Mouse (Mus musculus) hindbrain, embryonic 14.5 days (tissue): ENCODE results near the gene Igsf9. TPM values are rescaled to one million over a fixed set of nuclear protein-coding genes. Genes with fewer than 3 reads are reported as not detected.
A peak's percentile ranks its signal among the peaks of the same experiment; 100 is the strongest.

Source experiments
- ATAC-seq: fragments of 200-750 bp; cut with Nextera tagmentation; 2 replicates; pipeline ENCODE4 v1.8.0; 2017; ENCODE audit warnings: moderate number of reproducible peaks, mild to moderate bottlenecking, moderate TSS enrichment, moderate library complexity; ENCODE audit not compliant: low FRiP score
- DNase-seq: peaks from one replicate; pipeline ENCODE4 v3.0.0-alpha.2; 2015; ENCODE audit warnings: low spot score
- H3K27ac ChIP-seq: fragments of 300-500 bp; sonication (generic); 2 replicates; pipeline ENCODE4 v1.5.1; 2014; ENCODE audit warnings: mild to moderate bottlenecking, moderate library complexity
- H3K27me3 ChIP-seq: fragments of 300-500 bp; sonication (generic); 2 replicates; pipeline ENCODE4 v1.6.1; 2014; ENCODE audit warnings: mild to moderate bottlenecking, low read length, mixed read lengths; ENCODE audit not compliant: control insufficient read depth, insufficient read depth
- H3K36me3 ChIP-seq: fragments of 300-500 bp; sonication (generic); replicated peaks from 2 replicates; pipeline ENCODE4 v1.6.1; 2014; ENCODE audit not compliant: control insufficient read depth, insufficient read depth
- H3K4me1 ChIP-seq: fragments of 300-500 bp; sonication (generic); replicated peaks from 2 replicates; pipeline ENCODE4 v1.6.1; 2014; ENCODE audit warnings: antibody characterized with exemption, low read length, mixed read lengths; ENCODE audit not compliant: control insufficient read depth, insufficient read depth
- H3K4me2 ChIP-seq: fragments of 300-500 bp; sonication (generic); replicated peaks from 2 replicates; pipeline ENCODE4 v1.6.1; 2014; ENCODE audit warnings: mild to moderate bottlenecking, moderate library complexity
- H3K4me3 ChIP-seq: fragments of 300-500 bp; sonication (generic); replicated peaks from 2 replicates; pipeline ENCODE4 v1.5.1; 2014; ENCODE audit warnings: mild to moderate bottlenecking, low read length
- H3K9ac ChIP-seq: fragments of 300-500 bp; sonication (generic); 2 replicates; pipeline ENCODE4 v1.6.1; 2014
- H3K9me3 ChIP-seq: fragments of 300-500 bp; sonication (generic); 2 replicates; pipeline ENCODE4 v1.6.1; 2016; ENCODE audit warnings: low read length; ENCODE audit not compliant: control insufficient read depth
- WGBS: fragments of 180-500 bp; shearing (Covaris S2); extraction: QIAGEN DNeasy Blood & Tissue Kit; methylation state at CpG from one replicate; pipeline ENCODE4 v1.1.7; 2014; 5-methylcytosine and 5-hydroxymethylcytosine counted together
- polyA plus RNA-seq: library from polyadenylated mRNA; unstranded; fragments of >200 nt; fragmentation: Nextera tagmentation; extraction: Ambion mirVana; gene quantifications from 2 replicates; pipeline ENCODE4 v1.2.1, GENCODE M21; 2014

Gene Igsf9
- polyA plus RNA-seq, 1 experiment from 2014 or later, result 28.5 TPM

DNA sequence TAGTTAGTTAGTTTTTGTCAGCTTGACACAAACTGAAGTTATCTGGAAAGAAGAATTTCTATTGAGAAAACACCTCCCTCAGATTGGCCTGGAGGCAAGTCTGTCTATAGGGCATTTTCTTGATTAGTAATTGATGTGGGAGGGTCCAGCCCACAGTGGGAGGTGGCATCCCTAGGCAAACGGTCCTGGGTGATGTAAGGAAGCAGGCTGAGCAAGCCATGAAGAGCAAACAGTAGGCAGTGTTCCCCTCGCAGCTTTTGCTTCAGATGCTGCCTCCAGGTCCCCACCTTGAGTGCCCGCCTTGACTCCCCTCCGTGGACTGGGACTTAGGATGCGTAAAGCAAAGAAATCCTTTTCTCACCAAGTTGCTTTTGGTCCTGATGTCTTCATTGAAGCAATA lies 27.6 kb downstream of the Igsf9 start:
- WGBS, result 80% methylated on average over 5 of the region's 5 CpGs
- DNase-seq, result no peak
- Histone ChIP-seq H3K27ac (no peak overlapping the region), H3K4me2 (no peak overlapping the region), H3K27me3 (no peaks in the 10 kb centered on the region), H3K9ac (no peak overlapping the region), H3K4me3 (no peak overlapping the region), H3K36me3 (no peaks in the 10 kb centered on the region), H3K9me3 (no peaks in the 10 kb centered on the region), H3K4me1 (0 out of 2 replicates have a peak, but pooled peaks cover 7% of the 10 kb centered on the region)
- no peak for ATAC-seq

GRCm38 (mm10) chr1:172509983-172510382 lies 28.4 kb downstream of the Igsf9 start:
- Histone ChIP-seq H3K4me1 (0 out of 2 replicates have a peak, but pooled peaks cover 4% of the 10 kb centered on the region), H3K4me3 (no peak overlapping the region), H3K4me2 (no peak overlapping the region), H3K27ac (no peak overlapping the region), H3K27me3 (no peaks in the 10 kb centered on the region), H3K9me3 (no peaks in the 10 kb centered on the region), H3K36me3 (no peaks in the 10 kb centered on the region), H3K9ac (no peak overlapping the region)
- DNase-seq (no peak), ATAC-seq (no peak)
- 47% methylated on average over 8 of the region's 8 CpGs for WGBS

DNA sequence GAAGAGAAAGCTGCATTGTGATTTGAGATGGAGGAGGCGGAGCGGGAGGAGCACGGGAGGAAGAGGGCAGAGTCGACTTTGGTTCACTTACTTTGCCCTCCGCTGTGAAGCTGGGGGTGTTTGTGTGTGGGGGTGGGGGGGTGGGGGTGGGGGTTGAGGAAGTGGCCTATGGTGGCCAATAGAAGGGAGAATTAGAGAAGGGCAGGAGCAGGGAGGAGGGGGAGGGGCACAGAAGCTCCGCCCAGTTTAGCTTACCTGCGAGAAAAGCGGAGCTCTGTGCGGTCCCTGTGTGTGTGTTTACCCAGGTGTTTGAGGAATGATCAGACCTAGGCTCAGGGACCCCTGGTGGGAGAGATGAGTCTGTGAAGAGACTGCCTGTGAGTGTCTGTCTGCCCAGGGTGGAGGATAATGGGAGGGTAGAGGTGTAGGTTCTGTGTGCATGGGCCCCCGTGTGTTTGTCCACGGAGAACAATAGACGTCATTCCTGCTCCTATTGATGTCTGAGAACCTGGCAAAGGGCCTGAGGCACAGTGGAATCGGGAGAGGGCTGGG lies 28.9 kb downstream of the Igsf9 start:
- Histone ChIP-seq H3K36me3 (no peaks in the 10 kb centered on the region), H3K4me2 (no peak overlapping the region), H3K9ac (no peak overlapping the region), H3K27me3 (no peaks in the 10 kb centered on the region), H3K4me3 (no peak overlapping the region), H3K9me3 (no peaks in the 10 kb centered on the region), H3K27ac (no peak overlapping the region), H3K4me1 (0 out of 2 replicates have a peak, but pooled peaks cover 4% of the 10 kb centered on the region)
- ATAC-seq, result peak; percentile 32; the same call in 1 of the 2 replicates
- DNase-seq, result no peak
- WGBS, result 30% methylated on average over 13 of the region's 13 CpGs

- no peak overlapping the region for H3K27ac ChIP-seq
- DNase-seq, result no peak
- no peaks in the 10 kb centered on the region for H3K27me3 ChIP-seq
- no peak overlapping the region for H3K9ac ChIP-seq
- no peaks in the 10 kb centered on the region for H3K36me3 ChIP-seq
- no peak for ATAC-seq
- WGBS, result 31% methylated on average over 13 of the region's 13 CpGs
- 0 out of 2 replicates have a peak, but pooled peaks cover 7% of the 10 kb centered on the region for H3K4me1 ChIP-seq
- H3K4me2 ChIP-seq, result peak overlapping the region; percentile 17; the same call in 1 of the 2 replicates
- H3K9me3 ChIP-seq, result peaks cover 5% of the 10 kb centered on the region; the same call in 1 of the 2 replicates
- H3K4me3 ChIP-seq, result no peak overlapping the region
These were observed 31.4 kb downstream of the Igsf9 start for GRCm38 (mm10) chr1:172512962-172513361.

- WGBS, result 72% methylated on average over 17 of the region's 17 CpGs
- ATAC-seq, result peak; percentile 41; the same call in 1 of the 2 replicates
- no peak overlapping the region for H3K27ac ChIP-seq
These were observed 32.1 kb downstream of the Igsf9 start for GRCm38 (mm10) chr1:172513525-172514212.

GRCm38 (mm10) chr1:172514213-172514529 lies 32.6 kb downstream of the Igsf9 start:
- H3K4me2 ChIP-seq, result no peak overlapping the region
- DNase-seq (no peak), ATAC-seq (no peak)
- 0 out of 2 replicates have a peak, but pooled peaks cover 7% of the 10 kb centered on the region for H3K4me1 ChIP-seq
- H3K9ac ChIP-seq, result no peak overlapping the region
- H3K36me3 ChIP-seq, result no peaks in the 10 kb centered on the region
- no peaks in the 10 kb centered on the region for H3K27me3 ChIP-seq
- H3K27ac ChIP-seq, result no peak overlapping the region
- H3K9me3 ChIP-seq, result peaks cover 7% of the 10 kb centered on the region; the same call in 1 of the 2 replicates
- 81% methylated on average over 4 of the region's 4 CpGs for WGBS
- H3K4me3 ChIP-seq, result no peak overlapping the region

More at GRCm38 (mm10) chr1:172513525-172514212, 32.1 kb downstream of the Igsf9 start:
- 0 out of 2 replicates have a peak, but pooled peaks cover 7% of the 10 kb centered on the region for H3K4me1 ChIP-seq
- no peak overlapping the region for H3K9ac ChIP-seq
- H3K36me3 ChIP-seq, result no peaks in the 10 kb centered on the region
- peaks cover 7% of the 10 kb centered on the region; the same call in 1 of the 2 replicates for H3K9me3 ChIP-seq
- no peak for DNase-seq
- H3K27me3 ChIP-seq, result no peaks in the 10 kb centered on the region
- H3K4me3 ChIP-seq, result no peak overlapping the region
- H3K4me2 ChIP-seq, result no peak overlapping the region

- Histone ChIP-seq H3K4me1 (0 out of 2 replicates have a peak, but pooled peaks cover 7% of the 10 kb centered on the region), H3K9me3 (peaks cover 7% of the 10 kb centered on the region; the same call in 1 of the 2 replicates), H3K9ac (no peak overlapping the region), H3K4me2 (no peak overlapping the region), H3K4me3 (no peak overlapping the region), H3K27ac (no peak overlapping the region), H3K27me3 (no peaks in the 10 kb centered on the region), H3K36me3 (no peaks in the 10 kb centered on the region)
- ATAC-seq (no peak), DNase-seq (no peak)
- WGBS, result 84% methylated on average over 7 of the region's 7 CpGs
These were observed 33.1 kb downstream of the Igsf9 start for GRCm38 (mm10) chr1:172514551-172515268.

DNA sequence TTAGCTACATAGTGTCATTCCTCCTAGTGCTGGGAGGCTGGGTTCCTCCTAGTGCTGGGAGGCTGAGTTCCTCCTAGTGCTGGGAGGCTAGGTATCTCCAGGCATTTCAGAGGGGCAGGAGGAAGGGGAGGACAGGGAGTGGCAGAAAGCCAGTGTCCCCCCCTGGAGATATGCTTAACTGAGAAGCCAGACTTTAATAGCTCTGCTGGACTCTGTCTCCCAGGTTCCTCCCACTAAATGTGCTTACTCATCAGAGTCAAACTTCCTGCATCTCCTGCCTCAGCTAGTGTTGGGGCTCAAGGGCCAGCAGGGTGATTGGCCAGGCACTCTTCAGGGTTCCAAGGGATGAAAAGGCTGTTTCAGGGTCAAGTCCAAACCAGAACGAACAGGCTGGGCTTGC lies 33.8 kb downstream of the Igsf9 start:
- WGBS, result 70% methylated on average over 1 of the region's 1 CpGs
- DNase-seq (no peak), ATAC-seq (no peak)
- Histone ChIP-seq H3K27ac (no peak overlapping the region), H3K4me3 (no peak overlapping the region), H3K9me3 (peaks cover 7% of the 10 kb centered on the region; the same call in 1 of the 2 replicates), H3K4me1 (peaks cover 7% of the 10 kb centered on the region; the same call in 1 of the 2 replicates), H3K36me3 (no peaks in the 10 kb centered on the region), H3K27me3 (no peaks in the 10 kb centered on the region), H3K4me2 (no peak overlapping the region), H3K9ac (no peak overlapping the region)

DNA sequence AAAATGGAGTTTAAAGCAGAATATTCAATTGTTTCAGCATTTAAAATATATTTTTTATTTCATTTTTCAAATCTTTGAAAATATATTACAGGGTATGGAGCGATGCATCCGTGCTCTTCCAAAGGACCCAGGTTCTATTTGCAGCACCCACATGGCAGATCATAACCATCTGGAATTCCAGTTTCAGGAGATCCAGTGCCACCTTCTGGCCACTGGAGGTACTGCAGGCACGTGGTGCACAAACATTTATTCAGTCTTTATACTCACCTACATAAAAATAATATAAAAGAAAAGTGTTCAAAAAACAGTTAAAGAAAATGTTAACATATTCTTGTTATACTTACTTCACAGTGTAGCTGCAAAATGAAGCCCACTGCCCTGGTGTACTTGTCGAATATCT lies 36.4 kb downstream of the Igsf9 start:
- DNase-seq (no peak), ATAC-seq (no peak)
- Histone ChIP-seq H3K9me3 (peaks cover 7% of the 10 kb centered on the region; the same call in 1 of the 2 replicates), H3K4me1 (peaks cover 11% of the 10 kb centered on the region), H3K4me3 (no peak overlapping the region), H3K4me2 (no peak overlapping the region), H3K27ac (no peak overlapping the region), H3K9ac (no peak overlapping the region), H3K36me3 (no peaks in the 10 kb centered on the region), H3K27me3 (no peaks in the 10 kb centered on the region)
- WGBS, result 75% methylated on average over 4 of the region's 4 CpGs
